Mouse (Mus musculus) limb, embryonic 15.5 days (tissue): Measurements from ENCODE around the gene Ptprs. TPM values are rescaled to one million over a fixed set of nuclear protein-coding genes. Genes with fewer than 3 reads are reported as not detected.

ENCODE experiments used
- ATAC-seq: fragments of 200-750 bp; cut with Nextera tagmentation; 2 replicates; pipeline ENCODE4 v1.8.0; 2017; ENCODE audit warnings: low read depth, moderate TSS enrichment; ENCODE audit not compliant: insufficient number of reproducible peaks, low FRiP score, low TSS enrichment
- H3K27ac ChIP-seq: fragments of 300-500 bp; sonication (generic); 2 replicates; pipeline ENCODE4 v1.5.1; 2015; ENCODE audit warnings: moderate library complexity, mild to moderate bottlenecking, inconsistent platforms
- H3K27me3 ChIP-seq: fragments of 300-500 bp; sonication (generic); 2 replicates; pipeline ENCODE4 v1.6.1; 2015; ENCODE audit warnings: inconsistent platforms
- H3K36me3 ChIP-seq: fragments of 300-500 bp; sonication (generic); 2 replicates; pipeline ENCODE4 v1.6.1; 2015; ENCODE audit warnings: inconsistent platforms
- H3K4me1 ChIP-seq: fragments of 300-500 bp; sonication (generic); 2 replicates; pipeline ENCODE4 v1.6.1; 2015; ENCODE audit warnings: inconsistent platforms
- H3K4me2 ChIP-seq: fragments of 300-500 bp; sonication (generic); 2 replicates; pipeline ENCODE4 v1.6.1; 2015; ENCODE audit warnings: mild to moderate bottlenecking, inconsistent platforms
- H3K4me3 ChIP-seq: fragments of 300-500 bp; sonication (generic); 2 replicates; pipeline ENCODE4 v1.5.1; 2015; ENCODE audit warnings: mild to moderate bottlenecking, inconsistent platforms
- H3K9ac ChIP-seq: fragments of 300-500 bp; sonication (generic); 2 replicates; pipeline ENCODE4 v1.6.1; 2015; ENCODE audit warnings: inconsistent platforms
- H3K9me3 ChIP-seq: fragments of 300-500 bp; sonication (generic); 2 replicates; pipeline ENCODE4 v1.6.1; 2016; ENCODE audit warnings: inconsistent platforms
- WGBS: fragments of 180-500 bp; shearing (Covaris S2); methylation state at CpG from one replicate; pipeline ENCODE4 v1.1.7; 2015; 5-methylcytosine and 5-hydroxymethylcytosine counted together
- polyA plus RNA-seq: library from polyadenylated mRNA; unstranded; fragments of >200 nt; fragmentation: Nextera tagmentation; extraction: Ambion mirVana; gene quantifications from 2 replicates; pipeline ENCODE4 v1.2.1, GENCODE M21; 2015

Ptprs gene
- polyA plus RNA-seq, 1 experiment from 2014 or later = 96.3 TPM

GRCm38 (mm10) chr17:56409759-56410158 lies 66.5 kb downstream of the Ptprs start:
- no peak overlapping the region for H3K4me3 ChIP-seq
- ATAC-seq = no peak
- no peak overlapping the region for H3K4me2 ChIP-seq
- H3K27me3 ChIP-seq = no peaks in the 10 kb centered on the region
- no peak overlapping the region for H3K27ac ChIP-seq
- H3K4me1 ChIP-seq = peaks cover 16% of the 10 kb centered on the region
- H3K9ac ChIP-seq = no peak overlapping the region
- 34% methylated on average over 8 of the region's 8 CpGs for WGBS
- no peaks in the 10 kb centered on the region for H3K9me3 ChIP-seq
- H3K36me3 ChIP-seq = peaks cover 48% of the 10 kb centered on the region

GRCm38 (mm10) chr17:56408965-56409625 lies 67.2 kb downstream of the Ptprs start:
- no peak for ATAC-seq
- Histone ChIP-seq H3K4me3 (no peak overlapping the region), H3K9ac (no peak overlapping the region), H3K27ac (no peak overlapping the region), H3K36me3 (peaks cover 48% of the 10 kb centered on the region), H3K4me1 (peaks cover 16% of the 10 kb centered on the region), H3K9me3 (no peaks in the 10 kb centered on the region), H3K27me3 (no peaks in the 10 kb centered on the region), H3K4me2 (no peak overlapping the region)
- WGBS = 44% methylated on average over 13 of the region's 13 CpGs

DNA sequence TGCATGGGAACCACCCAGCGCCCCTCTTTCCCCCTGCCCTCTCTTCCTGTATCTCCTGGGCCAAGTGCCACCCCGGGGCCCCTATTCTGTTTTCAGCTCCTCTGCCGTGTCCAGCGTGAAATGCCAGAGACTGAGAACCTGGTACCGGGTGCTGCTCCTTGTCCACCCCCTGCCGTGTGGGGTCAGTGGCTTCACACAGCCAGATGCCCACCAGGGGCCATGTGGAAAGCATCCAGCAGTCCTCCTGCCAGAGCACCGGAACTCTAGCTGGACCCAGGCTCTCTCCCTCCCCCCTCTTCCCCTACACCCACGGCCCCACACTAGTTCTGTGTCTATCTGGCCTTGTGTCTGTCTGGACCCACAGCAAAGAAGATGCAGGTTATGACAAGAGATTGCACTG lies 68.9 kb downstream of the Ptprs start:
- Histone ChIP-seq H3K4me2 (no peak overlapping the region), H3K9me3 (no peaks in the 10 kb centered on the region), H3K4me3 (no peak overlapping the region), H3K9ac (no peak overlapping the region), H3K27me3 (no peaks in the 10 kb centered on the region), H3K4me1 (peaks cover 16% of the 10 kb centered on the region), H3K27ac (peak overlapping the region; percentile 54; the same call in 1 of the 2 replicates), H3K36me3 (peaks cover 48% of the 10 kb centered on the region)
- ATAC-seq = no peak
- 29% methylated on average over 8 of the region's 8 CpGs for WGBS

DNA sequence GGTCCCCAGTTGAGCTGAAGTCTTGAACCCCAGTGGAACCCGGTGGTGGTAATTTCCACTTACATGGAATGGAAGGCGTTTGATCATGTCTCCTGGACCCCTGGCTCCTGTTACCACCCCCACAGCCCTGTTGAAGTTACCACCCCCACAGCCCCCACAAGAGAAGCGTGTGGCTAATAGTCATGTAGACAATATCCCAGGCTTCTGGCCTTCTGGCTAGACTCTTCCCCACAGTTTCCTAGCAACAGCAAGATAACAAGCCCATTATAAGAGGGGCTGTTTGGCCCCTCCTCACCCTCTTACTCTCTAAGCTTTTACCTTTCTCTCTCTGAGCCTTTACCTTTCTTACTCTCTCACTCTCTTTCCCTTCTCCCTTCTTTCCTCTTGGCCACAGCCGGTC lies 69.4 kb downstream of the Ptprs start:
- 61% methylated on average over 4 of the region's 4 CpGs for WGBS
- no peak overlapping the region for H3K4me3 ChIP-seq
- no peak for ATAC-seq
- H3K9me3 ChIP-seq = no peaks in the 10 kb centered on the region
- peaks cover 16% of the 10 kb centered on the region for H3K4me1 ChIP-seq
- peak overlapping the region; percentile 43 for H3K27ac ChIP-seq
- no peaks in the 10 kb centered on the region for H3K27me3 ChIP-seq
- H3K4me2 ChIP-seq = no peak overlapping the region
- H3K9ac ChIP-seq = no peak overlapping the region
- H3K36me3 ChIP-seq = peaks cover 48% of the 10 kb centered on the region

- H3K27ac ChIP-seq = peak overlapping the region; percentile 43
- WGBS = 78% methylated on average over 14 of the region's 14 CpGs
- H3K4me3 ChIP-seq = no peak overlapping the region
- peaks cover 48% of the 10 kb centered on the region for H3K36me3 ChIP-seq
- no peaks in the 10 kb centered on the region for H3K27me3 ChIP-seq
- H3K4me1 ChIP-seq = peaks cover 16% of the 10 kb centered on the region
- H3K9ac ChIP-seq = no peak overlapping the region
- no peak for ATAC-seq
- no peak overlapping the region for H3K4me2 ChIP-seq
- no peaks in the 10 kb centered on the region for H3K9me3 ChIP-seq
Observed at GRCm38 (mm10) chr17:56405856-56406840, 70.1 kb downstream of the Ptprs start.

DNA sequence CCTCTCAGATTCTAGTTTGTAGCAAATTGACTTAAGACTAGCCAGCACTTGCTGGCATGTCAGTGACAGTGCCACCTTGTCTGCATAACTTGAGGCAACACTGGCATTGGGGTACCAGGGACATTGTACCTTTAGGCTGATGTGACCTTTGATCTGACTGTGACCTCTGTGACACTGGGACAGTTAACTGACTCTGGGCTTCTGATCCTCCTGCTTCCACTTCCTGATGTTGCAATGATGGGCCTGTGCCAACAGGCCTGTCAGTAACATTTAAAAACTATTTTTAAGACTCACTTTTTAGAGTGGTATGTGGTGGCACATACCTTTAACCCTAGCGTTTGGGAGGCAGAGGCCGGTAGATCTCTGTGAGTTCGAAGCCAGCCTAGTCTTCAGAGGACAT lies 70.9 kb downstream of the Ptprs start:
- Histone ChIP-seq H3K27me3 (no peaks in the 10 kb centered on the region), H3K4me1 (peaks cover 16% of the 10 kb centered on the region), H3K36me3 (peaks cover 50% of the 10 kb centered on the region), H3K9ac (no peak overlapping the region), H3K4me2 (no peak overlapping the region), H3K4me3 (no peak overlapping the region), H3K9me3 (no peaks in the 10 kb centered on the region), H3K27ac (no peak overlapping the region)
- WGBS = 79% methylated on average over 3 of the region's 3 CpGs
- ATAC-seq = no peak

- WGBS = 95% methylated on average over 4 of the region's 4 CpGs
- Histone ChIP-seq H3K27me3 (no peaks in the 10 kb centered on the region), H3K9ac (no peak overlapping the region), H3K27ac (no peak overlapping the region), H3K4me1 (no peaks in the 10 kb centered on the region), H3K9me3 (no peaks in the 10 kb centered on the region), H3K4me2 (no peak overlapping the region), H3K36me3 (peaks cover 90% of the 10 kb centered on the region), H3K4me3 (no peak overlapping the region)
- no peak for ATAC-seq
Observed at GRCm38 (mm10) chr17:56401051-56401521, 75.2 kb downstream of the Ptprs start.

- no peaks in the 10 kb centered on the region for H3K9me3 ChIP-seq
- no peak overlapping the region for H3K9ac ChIP-seq
- no peak overlapping the region for H3K4me2 ChIP-seq
- H3K27ac ChIP-seq = no peak overlapping the region
- no peaks in the 10 kb centered on the region for H3K27me3 ChIP-seq
- no peaks in the 10 kb centered on the region for H3K4me1 ChIP-seq
- peaks cover 98% of the 10 kb centered on the region for H3K36me3 ChIP-seq
- no peak overlapping the region for H3K4me3 ChIP-seq
- ATAC-seq = no peak
- 82% methylated on average over 3 of the region's 3 CpGs for WGBS
Observed at GRCm38 (mm10) chr17:56400221-56400620, 76.1 kb downstream of the Ptprs start.

GRCm38 (mm10) chr17:56396051-56396450 lies 80.2 kb downstream of the Ptprs start:
- no peaks in the 10 kb centered on the region for H3K27me3 ChIP-seq
- no peak overlapping the region for H3K4me3 ChIP-seq
- H3K4me1 ChIP-seq = no peaks in the 10 kb centered on the region
- H3K9ac ChIP-seq = no peak overlapping the region
- H3K4me2 ChIP-seq = no peak overlapping the region
- peaks cover 100% of the 10 kb centered on the region for H3K36me3 ChIP-seq
- WGBS = 90% methylated on average over 6 of the region's 6 CpGs
- no peak for ATAC-seq
- H3K9me3 ChIP-seq = no peaks in the 10 kb centered on the region
- no peak overlapping the region for H3K27ac ChIP-seq

- Histone ChIP-seq H3K9me3 (no peaks in the 10 kb centered on the region), H3K4me1 (no peaks in the 10 kb centered on the region), H3K27me3 (no peaks in the 10 kb centered on the region), H3K4me2 (no peak overlapping the region), H3K4me3 (no peak overlapping the region), H3K36me3 (peaks cover 100% of the 10 kb centered on the region), H3K27ac (no peak overlapping the region), H3K9ac (no peak overlapping the region)
- 91% methylated on average over 10 of the region's 10 CpGs for WGBS
- ATAC-seq = no peak
Observed at GRCm38 (mm10) chr17:56393889-56394288, 82.4 kb downstream of the Ptprs start.

- Histone ChIP-seq H3K4me3 (no peak overlapping the region), H3K9me3 (no peaks in the 10 kb centered on the region), H3K4me1 (no peaks in the 10 kb centered on the region), H3K27me3 (no peaks in the 10 kb centered on the region), H3K27ac (no peak overlapping the region), H3K36me3 (peaks cover 100% of the 10 kb centered on the region), H3K4me2 (no peak overlapping the region), H3K9ac (no peak overlapping the region)
- ATAC-seq = no peak
- WGBS = 87% methylated on average over 6 of the region's 6 CpGs
Observed at GRCm38 (mm10) chr17:56393238-56393637, 83.0 kb downstream of the Ptprs start.

- WGBS = 76% methylated on average over 6 of the region's 6 CpGs
- Histone ChIP-seq H3K4me2 (no peak overlapping the region), H3K4me1 (no peaks in the 10 kb centered on the region), H3K27me3 (no peaks in the 10 kb centered on the region), H3K4me3 (no peak overlapping the region), H3K27ac (no peak overlapping the region), H3K36me3 (peaks cover 94% of the 10 kb centered on the region), H3K9ac (no peak overlapping the region), H3K9me3 (no peaks in the 10 kb centered on the region)
- no peak for ATAC-seq
Observed at GRCm38 (mm10) chr17:56387612-56388011, 88.7 kb downstream of the Ptprs start.
